Mouse (Mus musculus) hindbrain, embryonic 11.5 days (tissue): ENCODE results near the gene Tssc4. TPM values are rescaled to one million over a fixed set of nuclear protein-coding genes. Genes with fewer than 3 reads are reported as not detected.

Experiments
- ATAC-seq: fragments of 200-750 bp; cut with Nextera tagmentation; 2 replicates; pipeline ENCODE4 v1.8.0; 2017; ENCODE audit warnings: mild to moderate bottlenecking, moderate TSS enrichment, moderate library complexity; ENCODE audit not compliant: low FRiP score
- DNase-seq: peaks from one replicate; pipeline ENCODE4 v3.0.0-alpha.2; 2015; ENCODE audit warnings: low spot score
- H3K27ac ChIP-seq: fragments of 300-500 bp; sonication (generic); 2 replicates; pipeline ENCODE4 v1.5.1; 2014; ENCODE audit warnings: mild to moderate bottlenecking, low read depth, low read length
- H3K27me3 ChIP-seq: fragments of 300-500 bp; sonication (generic); 2 replicates; pipeline ENCODE4 v1.6.1; 2014; ENCODE audit warnings: mild to moderate bottlenecking, low read length, moderate library complexity, mixed read lengths; ENCODE audit not compliant: control insufficient read depth, insufficient read depth
- H3K36me3 ChIP-seq: fragments of 300-500 bp; sonication (generic); 2 replicates; pipeline ENCODE4 v1.6.1; 2014; ENCODE audit warnings: mild to moderate bottlenecking, low read length, moderate library complexity, mixed read lengths; ENCODE audit not compliant: control insufficient read depth, insufficient read depth
- H3K4me1 ChIP-seq: fragments of 300-500 bp; sonication (generic); replicated peaks from 2 replicates; pipeline ENCODE4 v1.6.1; 2014; ENCODE audit warnings: low read length, mixed read lengths; ENCODE audit not compliant: control insufficient read depth, insufficient read depth
- H3K4me2 ChIP-seq: fragments of 300-500 bp; sonication (generic); replicated peaks from 2 replicates; pipeline ENCODE4 v1.6.1; 2014; ENCODE audit warnings: mild to moderate bottlenecking, low read depth, low read length
- H3K4me3 ChIP-seq: fragments of 300-500 bp; sonication (generic); 2 replicates; pipeline ENCODE4 v1.5.1; 2014; ENCODE audit warnings: low read depth, low read length
- H3K9ac ChIP-seq: fragments of 300-500 bp; sonication (generic); 2 replicates; pipeline ENCODE4 v1.6.1; 2014; ENCODE audit warnings: low read depth, low read length
- H3K9me3 ChIP-seq: fragments of 300-500 bp; sonication (generic); 2 replicates; pipeline ENCODE4 v1.6.1; 2016; ENCODE audit warnings: low read length; ENCODE audit not compliant: control insufficient read depth
- WGBS: fragments of 180-500 bp; shearing (Covaris S2); extraction: QIAGEN DNeasy Blood & Tissue Kit; methylation state at CpG from one replicate; pipeline ENCODE4 v1.1.7; 2014; 5-methylcytosine and 5-hydroxymethylcytosine counted together
- polyA plus RNA-seq: library from polyadenylated mRNA; unstranded; fragments of >200 nt; fragmentation: Nextera tagmentation; extraction: Ambion mirVana; gene quantifications from 2 replicates; pipeline ENCODE4 v1.2.1, GENCODE M21; 2014

Tssc4 gene
- polyA plus RNA-seq, 1 experiment from 2014 or later = 59.0 TPM

DNA sequence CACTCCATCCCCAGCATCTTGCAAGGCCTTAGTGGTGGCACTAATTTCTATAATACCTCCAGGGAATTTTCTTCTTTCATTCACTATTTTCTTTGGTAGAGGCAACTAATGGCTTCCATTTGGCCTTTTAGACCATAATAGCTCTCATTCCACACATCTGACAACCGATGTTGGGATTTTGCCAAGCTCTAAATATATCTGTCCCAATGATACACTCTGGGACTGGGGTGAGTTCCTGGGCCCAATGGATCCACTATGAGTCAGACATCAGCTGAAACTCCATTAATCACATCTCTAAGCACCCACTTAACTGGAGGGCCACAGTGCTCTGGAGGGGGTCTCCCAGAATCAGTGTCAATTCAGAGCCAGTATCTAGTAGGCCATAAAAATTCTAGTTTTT is 37.2 kb upstream of the Tssc4 start:
- ATAC-seq (no peak), DNase-seq (no peak)
- Histone ChIP-seq H3K4me3 (no peak overlapping the region), H3K36me3 (no peaks in the 10 kb centered on the region), H3K4me2 (no peak overlapping the region), H3K9ac (no peak overlapping the region), H3K4me1 (no peaks in the 10 kb centered on the region), H3K27ac (no peak overlapping the region), H3K27me3 (no peaks in the 10 kb centered on the region), H3K9me3 (no peaks in the 10 kb centered on the region)
- 87% methylated on average over 1 of the region's 1 CpGs for WGBS

- no peak overlapping the region for H3K9ac ChIP-seq
- no peak overlapping the region for H3K4me3 ChIP-seq
- ATAC-seq (no peak), DNase-seq (no peak)
- no peaks in the 10 kb centered on the region for H3K4me1 ChIP-seq
- no peaks in the 10 kb centered on the region for H3K27me3 ChIP-seq
- WGBS = 95% methylated on average over 4 of the region's 4 CpGs
- no peaks in the 10 kb centered on the region for H3K36me3 ChIP-seq
- H3K9me3 ChIP-seq = no peaks in the 10 kb centered on the region
- no peak overlapping the region for H3K27ac ChIP-seq
- H3K4me2 ChIP-seq = no peak overlapping the region
These were observed 35.5 kb upstream of the Tssc4 start for GRCm38 (mm10) chr7:143033581-143033980.

DNA sequence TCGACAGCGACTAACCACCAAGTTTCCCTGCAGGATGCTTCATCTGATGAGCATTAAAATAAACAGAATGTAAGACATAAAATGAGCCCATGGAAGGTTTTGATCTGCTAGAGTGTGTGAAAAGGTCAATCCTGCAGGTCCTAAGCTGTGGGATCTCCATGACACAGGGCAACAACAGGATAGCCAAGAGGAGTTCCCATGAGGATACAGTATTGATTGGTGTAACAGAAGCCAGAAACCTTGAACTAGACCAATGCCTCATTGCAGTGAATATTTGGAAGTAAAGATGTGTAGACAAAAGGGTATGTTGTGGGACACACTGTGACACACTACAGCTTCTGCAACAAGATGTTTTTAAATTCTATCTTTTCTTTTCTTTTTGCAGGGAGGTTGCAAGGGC is 34.9 kb upstream of the Tssc4 start:
- H3K4me2 ChIP-seq = no peak overlapping the region
- DNase-seq = no peak
- no peaks in the 10 kb centered on the region for H3K27me3 ChIP-seq
- no peaks in the 10 kb centered on the region for H3K36me3 ChIP-seq
- H3K4me1 ChIP-seq = no peaks in the 10 kb centered on the region
- H3K4me3 ChIP-seq = no peak overlapping the region
- no peaks in the 10 kb centered on the region for H3K9me3 ChIP-seq
- no peak overlapping the region for H3K27ac ChIP-seq
- H3K9ac ChIP-seq = no peak overlapping the region
- 92% methylated on average over 2 of the region's 2 CpGs for WGBS
- ATAC-seq = no peak

DNA sequence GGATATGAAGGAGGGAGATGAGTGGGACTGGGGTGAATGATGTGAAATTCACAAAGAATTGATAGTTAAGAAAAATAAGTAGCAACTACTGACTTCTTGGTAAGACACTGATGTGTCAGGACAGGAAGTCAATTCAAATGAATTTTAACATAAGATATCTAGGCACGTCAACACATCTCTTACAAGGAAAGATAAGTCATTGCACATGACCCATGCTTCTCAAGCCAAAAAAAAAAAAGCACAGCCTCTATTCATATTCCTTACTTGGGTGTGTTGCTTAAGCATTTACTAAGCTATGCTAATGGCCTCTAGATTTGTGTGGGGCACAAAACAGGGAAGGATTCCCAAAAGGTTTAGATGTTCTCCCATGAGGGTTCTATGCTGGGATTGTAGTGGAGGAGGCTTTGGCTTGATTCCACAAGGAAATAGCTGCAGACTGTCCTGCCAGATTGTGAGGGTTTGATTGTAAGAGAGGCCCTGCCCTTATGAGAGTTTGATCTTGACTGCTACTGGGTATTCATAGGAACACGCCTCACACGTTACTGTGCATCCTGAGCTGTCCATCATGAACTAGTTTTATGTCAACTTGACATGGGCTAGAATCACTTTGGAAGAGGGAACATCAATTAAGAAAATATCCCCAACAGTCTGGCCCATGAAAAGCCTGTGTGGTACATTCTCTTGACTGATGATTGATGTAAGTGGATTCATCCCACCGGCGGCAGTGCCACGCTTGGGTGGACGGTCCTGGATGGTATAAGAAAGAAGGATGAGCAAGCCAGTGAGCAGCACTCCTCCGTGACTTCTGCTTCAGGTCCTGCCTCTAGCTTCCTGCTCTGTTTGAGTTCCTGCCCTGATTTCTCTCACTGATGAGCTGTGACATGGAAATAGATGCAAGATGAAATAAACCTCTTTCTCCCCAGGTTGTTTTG is 34.3 kb upstream of the Tssc4 start:
- H3K27me3 ChIP-seq = no peaks in the 10 kb centered on the region
- no peaks in the 10 kb centered on the region for H3K36me3 ChIP-seq
- H3K4me2 ChIP-seq = no peak overlapping the region
- H3K9ac ChIP-seq = no peak overlapping the region
- DNase-seq (no peak), ATAC-seq (no peak)
- WGBS = 92% methylated on average over 8 of the region's 8 CpGs
- H3K4me1 ChIP-seq = no peaks in the 10 kb centered on the region
- no peaks in the 10 kb centered on the region for H3K9me3 ChIP-seq
- H3K4me3 ChIP-seq = no peak overlapping the region
- H3K27ac ChIP-seq = no peak overlapping the region

- Histone ChIP-seq H3K4me3 (no peak overlapping the region), H3K9me3 (no peaks in the 10 kb centered on the region), H3K9ac (no peak overlapping the region), H3K27ac (no peak overlapping the region), H3K4me2 (no peak overlapping the region), H3K36me3 (no peaks in the 10 kb centered on the region), H3K4me1 (no peaks in the 10 kb centered on the region), H3K27me3 (no peaks in the 10 kb centered on the region)
- 86% methylated on average over 3 of the region's 3 CpGs for WGBS
- DNase-seq (no peak), ATAC-seq (no peak)
These were observed 32.3 kb upstream of the Tssc4 start for GRCm38 (mm10) chr7:143036787-143037186.

DNA sequence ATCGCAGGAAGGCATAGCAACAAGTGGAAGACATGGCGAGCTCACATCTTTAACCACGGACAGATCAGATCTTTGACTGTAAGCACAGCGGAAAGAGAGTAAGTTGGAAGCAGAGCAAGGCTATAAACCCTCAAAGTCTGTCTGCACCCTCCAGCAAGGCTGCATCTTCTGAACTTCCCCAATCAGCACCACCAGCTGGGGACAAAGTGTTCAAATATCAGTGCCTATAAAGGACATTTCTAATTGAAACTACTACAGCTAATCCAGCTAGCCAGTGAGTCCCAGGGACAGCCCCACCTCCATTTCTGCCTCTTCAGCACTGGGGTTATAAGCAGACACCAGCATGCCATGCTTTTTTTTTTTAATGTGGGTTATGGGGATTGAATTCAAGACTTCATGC is 31.7 kb upstream of the Tssc4 start:
- Histone ChIP-seq H3K9ac (no peak overlapping the region), H3K36me3 (no peaks in the 10 kb centered on the region), H3K27me3 (no peaks in the 10 kb centered on the region), H3K4me3 (no peak overlapping the region), H3K27ac (no peak overlapping the region), H3K9me3 (no peaks in the 10 kb centered on the region), H3K4me1 (no peaks in the 10 kb centered on the region), H3K4me2 (no peak overlapping the region)
- ATAC-seq = no peak
- 98% methylated on average over 4 of the region's 4 CpGs for WGBS
- DNase-seq = no peak

- Histone ChIP-seq H3K27me3 (no peaks in the 10 kb centered on the region), H3K9me3 (no peaks in the 10 kb centered on the region), H3K4me2 (no peak overlapping the region), H3K9ac (no peak overlapping the region), H3K4me3 (no peak overlapping the region), H3K4me1 (no peaks in the 10 kb centered on the region), H3K36me3 (no peaks in the 10 kb centered on the region), H3K27ac (no peak overlapping the region)
- ATAC-seq (no peak), DNase-seq (no peak)
- WGBS = 87% methylated on average over 3 of the region's 3 CpGs
These were observed 30.7 kb upstream of the Tssc4 start for GRCm38 (mm10) chr7:143038174-143038931.

DNA sequence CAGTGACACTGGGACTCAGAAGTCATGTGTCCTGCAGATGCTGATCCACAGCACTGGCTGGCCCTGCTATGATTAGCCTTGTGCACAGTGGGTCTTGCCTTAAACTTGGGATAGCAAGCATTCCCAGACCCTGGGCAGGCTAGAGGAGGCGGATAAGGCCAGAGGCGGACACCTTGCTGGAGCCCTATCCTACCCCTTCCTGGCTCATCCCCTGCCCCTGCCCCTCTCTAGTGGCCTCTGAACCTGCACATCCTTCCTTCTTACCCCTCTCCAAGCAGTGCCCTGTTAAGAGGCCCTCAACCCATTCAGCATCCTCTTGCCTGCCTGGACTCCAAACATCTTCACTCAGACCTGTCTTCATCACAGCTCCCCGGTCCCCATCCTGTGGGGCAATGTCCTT is 28.5 kb upstream of the Tssc4 start:
- H3K9ac ChIP-seq = no peak overlapping the region
- 88% methylated on average over 3 of the region's 3 CpGs for WGBS
- H3K4me3 ChIP-seq = no peak overlapping the region
- 0 out of 2 replicates have a peak, but pooled peaks cover 2% of the 10 kb centered on the region for H3K9me3 ChIP-seq
- no peaks in the 10 kb centered on the region for H3K4me1 ChIP-seq
- DNase-seq = no peak
- no peaks in the 10 kb centered on the region for H3K36me3 ChIP-seq
- H3K27ac ChIP-seq = no peak overlapping the region
- no peak for ATAC-seq
- H3K4me2 ChIP-seq = no peak overlapping the region
- H3K27me3 ChIP-seq = no peaks in the 10 kb centered on the region
